Mouse (Mus musculus) G1E (cell line): ENCODE data around the gene Vsir. TPM values are rescaled to one million over a fixed set of nuclear protein-coding genes. Genes with fewer than 3 reads are reported as not detected.

Source experiments
- ATAC-seq: 2 replicates; pipeline ENCODE4 v1.8.0; 2016; ENCODE audit warnings: mild to moderate bottlenecking; ENCODE audit not compliant: insufficient number of reproducible peaks, poor library complexity, low FRiP score, severe bottlenecking; ENCODE audit errors: extremely low read depth
- DNase-seq: peaks from one replicate; pipeline ENCODE4 v3.0.0; 2012; ENCODE audit warnings: low spot score
- H3K27me3 ChIP-seq: 2 replicates; pipeline ENCODE4 v1.6.1; 2012; ENCODE audit warnings: mild to moderate bottlenecking, low read length, inconsistent platforms; ENCODE audit not compliant: insufficient read depth
- H3K36me3 ChIP-seq: replicated peaks from 2 replicates; pipeline ENCODE3; 2012; ENCODE audit warnings: mild to moderate bottlenecking, inconsistent platforms
- H3K4me1 ChIP-seq: 2 replicates; pipeline ENCODE4 v1.6.1; 2012; ENCODE audit warnings: low read depth, low read length, inconsistent platforms, mixed read lengths; ENCODE audit not compliant: insufficient read depth
- H3K4me3 ChIP-seq: 2 replicates; pipeline ENCODE4 v1.5.1; 2012; ENCODE audit warnings: low read depth, mild to moderate bottlenecking, inconsistent platforms, low read length, moderate library complexity, mixed read lengths
- H3K9me3 ChIP-seq: replicated peaks from 2 replicates; pipeline ENCODE4 v1.6.1; 2012; ENCODE audit warnings: inconsistent platforms
- CTCF ChIP-seq: IDR thresholded peaks from 2 replicates; pipeline ENCODE4 v1.5.1; 2012; ENCODE audit warnings: low read depth, low read length, inconsistent platforms, mixed read lengths
- GATA1 ChIP-seq: IDR thresholded peaks from 2 replicates; pipeline ENCODE4 v1.6.1; 2012; ENCODE audit warnings: borderline replicate concordance, low read length, inconsistent platforms, mixed read lengths
- GATA2 ChIP-seq: IDR thresholded peaks from 2 replicates; pipeline ENCODE4 v1.6.1; 2012; ENCODE audit warnings: low read depth, low read length, inconsistent platforms, borderline replicate concordance
- POLR2AphosphoS5 ChIP-seq: IDR thresholded peaks from 2 replicates; pipeline ENCODE4 v1.6.1; 2012; ENCODE audit warnings: low read depth, low read length, inconsistent platforms; ENCODE audit not compliant: insufficient replicate concordance
- TAL1 ChIP-seq: conservative IDR thresholded peaks from 2 replicates; pipeline ENCODE4 v1.6.1; 2012; ENCODE audit warnings: low read depth, low read length, inconsistent platforms, mixed read lengths
- polyA plus RNA-seq: library from polyadenylated mRNA; stranded (reverse); fragments of >175 nt; gene quantifications from 2 replicates; pipeline ENCODE4 v1.2.3, GENCODE M21; 2012
- total RNA-seq, 2 experiments: library from RNA; stranded (forward) in 1 of 2; stranded (reverse) in 1 of 2; fragments of 200-1000 nt in 1 of 2; fragments of >200 nt in 1 of 2; fragmentation: Nextera tagmentation in 1 of 2; gene quantifications; 2 replicates each; pipeline ENCODE4 v1.2.3; 2014 to 2017

Vsir gene
- total and polyA plus RNA-seq, 3 experiments = 0.02 to 3.9 (median 0.11) TPM

GRCm38 (mm10) chr10:60399449-60399848 is 52.8 kb downstream of the Vsir start, which contains the start of gene Gm17455:
Gene Gm17455 (plus strand): TSS chr10:60399726.
- no peak for ATAC-seq
- Histone ChIP-seq H3K27me3 (no peaks in the 10 kb centered on the region), H3K36me3 (no peaks in the 10 kb centered on the region), H3K4me3 (no peak within 1 kb of the TSS), H3K9me3 (no peaks in the 10 kb centered on the region), H3K4me1 (no peaks in the 10 kb centered on the region)
- DNase-seq = no peak
- TF ChIP-seq GATA2 (no peak), POLR2AphosphoS5 (no peak), GATA1 (no peak), CTCF (no peak), TAL1 (no peak)

- no peaks in the 10 kb centered on the region for H3K4me1 ChIP-seq
Measured at GRCm38 (mm10) chr10:60400507-60401295, 54.0 kb downstream of the Vsir start.

GRCm38 (mm10) chr10:60405460-60406177 is 59.0 kb downstream of the Vsir start:
- TF ChIP-seq POLR2AphosphoS5 (no peak), GATA1 (no peak), GATA2 (no peak), CTCF (no peak), TAL1 (no peak)
- H3K4me1 ChIP-seq = no peaks in the 10 kb centered on the region
- H3K4me3 ChIP-seq = no peak overlapping the region
- no peaks in the 10 kb centered on the region for H3K36me3 ChIP-seq
- no peaks in the 10 kb centered on the region for H3K27me3 ChIP-seq
- peaks cover 1% of the 10 kb centered on the region for H3K9me3 ChIP-seq
- ATAC-seq (no peak), DNase-seq (no peak)

More at GRCm38 (mm10) chr10:60400507-60401295, 54.0 kb downstream of the Vsir start:
- H3K4me3 ChIP-seq = no peak overlapping the region
- no peaks in the 10 kb centered on the region for H3K9me3 ChIP-seq
- no peaks in the 10 kb centered on the region for H3K27me3 ChIP-seq
- TF ChIP-seq GATA1 (no peak), GATA2 (no peak), TAL1 (no peak), POLR2AphosphoS5 (no peak), CTCF (no peak)
- H3K36me3 ChIP-seq = no peaks in the 10 kb centered on the region
- no peak for DNase-seq
- ATAC-seq = no peak

GRCm38 (mm10) chr10:60407831-60408230 is 61.2 kb downstream of the Vsir start:
- DNase-seq (peak; percentile 7), ATAC-seq (no peak)
- H3K4me1 ChIP-seq = no peaks in the 10 kb centered on the region
- H3K36me3 ChIP-seq = no peaks in the 10 kb centered on the region
- H3K27me3 ChIP-seq = no peaks in the 10 kb centered on the region
- H3K4me3 ChIP-seq = no peak overlapping the region
- peaks cover 4% of the 10 kb centered on the region for H3K9me3 ChIP-seq
- no peak for TF ChIP-seq TAL1
- TF ChIP-seq GATA2 = no peak
- TF ChIP-seq POLR2AphosphoS5 = no peak
- TF ChIP-seq CTCF = peak; percentile 72
- no peak for TF ChIP-seq GATA1

GRCm38 (mm10) chr10:60411794-60412193 is 65.1 kb downstream of the Vsir start:
- ATAC-seq (no peak), DNase-seq (no peak)
- Histone ChIP-seq H3K9me3 (peaks cover 13% of the 10 kb centered on the region), H3K4me3 (no peak overlapping the region), H3K36me3 (no peaks in the 10 kb centered on the region), H3K4me1 (no peaks in the 10 kb centered on the region), H3K27me3 (no peaks in the 10 kb centered on the region)
- TF ChIP-seq GATA2 (no peak), GATA1 (no peak), CTCF (no peak), POLR2AphosphoS5 (no peak), TAL1 (no peak)

- TF ChIP-seq GATA2 (no peak), POLR2AphosphoS5 (no peak), CTCF (no peak), TAL1 (no peak), GATA1 (no peak)
- Histone ChIP-seq H3K27me3 (no peaks in the 10 kb centered on the region), H3K4me3 (no peak overlapping the region), H3K4me1 (no peaks in the 10 kb centered on the region), H3K9me3 (peaks cover 15% of the 10 kb centered on the region), H3K36me3 (no peaks in the 10 kb centered on the region)
- ATAC-seq (no peak), DNase-seq (no peak)
Measured at GRCm38 (mm10) chr10:60413756-60414155, 67.1 kb downstream of the Vsir start.
